In the genomic region with DNA sequence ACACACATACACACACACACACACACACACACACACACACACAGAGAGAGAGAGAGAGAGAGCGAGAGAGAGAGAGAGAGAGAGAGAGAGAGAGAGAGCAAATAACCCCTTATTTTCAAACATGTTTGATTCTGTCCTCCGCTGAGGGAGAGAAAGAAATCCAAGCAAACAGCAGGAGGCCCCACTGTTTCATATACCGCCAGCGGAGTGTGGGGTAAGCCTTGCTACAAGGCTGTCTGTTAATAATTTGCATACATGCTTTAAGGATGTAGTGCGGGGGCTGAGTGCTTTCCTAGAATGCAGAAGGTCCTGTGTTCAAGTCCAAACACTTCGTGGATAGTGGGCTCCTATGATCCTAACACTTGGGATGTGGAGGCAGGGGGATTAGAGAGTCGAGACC, we compare ENCODE assay signal across 26 mouse cellular contexts. TPM values are rescaled to one million over a fixed set of nuclear protein-coding genes. Genes with fewer than 3 reads are reported as not detected.
"Had no signal": no experiment of that assay in that cellular context is flagged by ENCODE, and none has a peak within 500 bp of the region (broad histone marks: within the 10 kb centered on the region; RNA-seq: fewer than 3 reads in every experiment).

No protein-coding gene starts in this region.

- DNase-seq: cerebellum, adult 9-11 months; cerebellum, postnatal 10 days; cerebellum, postnatal 14 days; cerebellum, postnatal 25 days; cerebellum, postnatal 36 days; embryo, embryonic 11 days; forebrain, postnatal 0 days; gastrocnemius, adult 2 months; gastrocnemius, postnatal 10 days; gastrocnemius, postnatal 14 days; gastrocnemius, postnatal 25 days; gastrocnemius, postnatal 36 days; heart, adult 11 months; heart, adult 18-20 months; heart, adult 2 months had no signal

- H3K9me3 ChIP-seq: embryonic facial prominence, embryonic 10.5 days; embryonic facial prominence, embryonic 12.5 days; embryonic facial prominence, embryonic 13.5 days; embryonic facial prominence, embryonic 15.5 days; forebrain, embryonic 10.5 days; forebrain, embryonic 12.5 days; forebrain, embryonic 13.5 days; forebrain, embryonic 15.5 days had no signal

- H3K4me1 ChIP-seq: embryonic facial prominence, embryonic 10.5 days; embryonic facial prominence, embryonic 12.5 days; embryonic facial prominence, embryonic 13.5 days had no signal

- H3K4me2 ChIP-seq: embryonic facial prominence, embryonic 12.5 days; embryonic facial prominence, embryonic 13.5 days; embryonic facial prominence, embryonic 15.5 days; forebrain, embryonic 12.5 days; forebrain, embryonic 13.5 days; forebrain, embryonic 15.5 days had no signal

- H3K36me3 ChIP-seq: embryonic facial prominence, embryonic 10.5 days; embryonic facial prominence, embryonic 12.5 days; embryonic facial prominence, embryonic 13.5 days; embryonic facial prominence, embryonic 15.5 days; forebrain, embryonic 10.5 days; forebrain, embryonic 12.5 days; forebrain, embryonic 15.5 days had no signal

- H3K9ac ChIP-seq: embryonic facial prominence, embryonic 12.5 days; embryonic facial prominence, embryonic 13.5 days; embryonic facial prominence, embryonic 15.5 days; forebrain, embryonic 12.5 days; forebrain, embryonic 13.5 days; forebrain, embryonic 15.5 days; forebrain, postnatal 0 days had no signal

- H3K27ac ChIP-seq: embryonic facial prominence, embryonic 10.5 days; embryonic facial prominence, embryonic 12.5 days; embryonic facial prominence, embryonic 13.5 days; embryonic facial prominence, embryonic 15.5 days; forebrain, embryonic 10.5 days; forebrain, embryonic 12.5 days; forebrain, embryonic 13.5 days; forebrain, embryonic 15.5 days; gastrocnemius, adult 2 months; heart, adult 2 months had no signal

- ATAC-seq: forebrain, embryonic 13.5 days; forebrain, embryonic 14.5 days; forebrain, embryonic 15.5 days; forebrain, embryonic 16.5 days; forebrain, postnatal 0 days had no signal

- H3K4me3 ChIP-seq: embryonic facial prominence, embryonic 10.5 days; embryonic facial prominence, embryonic 12.5 days; embryonic facial prominence, embryonic 13.5 days; embryonic facial prominence, embryonic 15.5 days; erythroblast, embryonic 14.5 days; forebrain, embryonic 10.5 days; forebrain, embryonic 12.5 days; forebrain, embryonic 13.5 days; forebrain, embryonic 15.5 days; gastrocnemius, adult 2 months; heart, adult 2 months had no signal

RNA-seq across cellular contexts. Expression of a gene that starts 43.3 kb away (rescaled TPM):
- polyA plus RNA-seq: erythroblast, embryonic 14.5 days had no signal
